Mouse (Mus musculus): ENCODE measurements around the gene BC052040.

Gene BC052040

DNA sequence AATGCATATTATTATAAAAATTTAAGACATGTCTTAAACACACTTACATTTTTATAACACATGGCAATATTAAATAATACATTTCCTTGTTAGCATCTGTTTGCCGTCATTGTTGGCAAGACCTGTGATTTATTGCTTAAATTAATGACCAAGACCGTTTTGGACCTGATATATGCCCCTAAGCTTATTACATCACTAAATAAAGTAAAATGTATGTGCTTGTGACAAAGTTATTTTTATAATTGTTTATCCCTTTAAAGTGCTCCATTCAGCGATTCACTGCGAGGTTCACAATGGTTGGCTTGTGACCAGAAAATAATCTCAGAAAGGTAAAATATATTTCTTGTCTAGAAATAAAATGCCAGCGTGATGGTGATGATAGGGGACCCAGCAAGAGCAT lies 16.8 kb downstream of the BC052040 start:
- in situ Hi-C loops (cut with MboI, MseI), result loop anchor here (25.0 kb wide), 2 partner anchors 936 to 1761 kb away; partner anchors contain the start of genes Arhgap11a, Dph6 and Scg5

DNA sequence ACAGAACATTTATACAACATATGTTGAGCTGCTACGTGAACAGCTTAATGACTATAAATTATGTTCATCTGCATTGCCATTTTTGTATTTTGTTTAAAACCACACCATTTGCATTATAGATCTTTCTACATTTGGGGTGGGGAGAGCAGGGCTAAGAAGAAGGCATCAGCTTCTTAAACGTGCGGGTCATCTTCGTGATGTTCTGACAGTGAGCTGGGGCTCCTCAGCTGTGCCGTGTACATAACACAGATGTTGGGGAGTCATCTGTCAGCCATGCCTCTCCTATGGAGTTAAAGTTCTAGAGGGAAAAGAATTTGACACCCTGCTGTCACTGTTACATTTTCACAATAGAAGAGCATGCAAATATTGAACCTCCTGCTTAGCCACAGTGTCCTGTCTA lies 19.2 kb downstream of the BC052040 start:
- in situ Hi-C loops (cut with MboI, MseI), result no loop called here

DNA sequence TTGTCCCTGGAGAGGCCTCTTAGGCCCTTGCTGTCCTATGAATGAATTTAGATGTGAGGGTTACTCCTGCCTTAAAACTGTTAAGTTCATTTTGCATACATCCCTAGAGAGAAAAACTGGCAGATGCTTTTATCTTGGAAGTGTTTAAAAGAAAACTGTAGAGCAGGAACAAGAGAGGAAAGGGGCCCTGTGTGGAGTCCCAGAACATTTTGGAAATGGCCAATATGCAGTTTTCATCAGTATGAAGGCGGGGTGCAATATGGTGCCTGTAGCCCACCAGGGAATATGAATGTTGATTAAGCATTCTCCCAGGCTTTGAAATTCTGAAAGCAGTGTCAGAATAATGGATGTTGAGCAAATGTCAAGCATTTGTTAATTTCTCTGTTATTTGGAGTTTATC lies 19.8 kb downstream of the BC052040 start:
- in situ Hi-C loops (cut with MboI, MseI), result no loop called here

DNA sequence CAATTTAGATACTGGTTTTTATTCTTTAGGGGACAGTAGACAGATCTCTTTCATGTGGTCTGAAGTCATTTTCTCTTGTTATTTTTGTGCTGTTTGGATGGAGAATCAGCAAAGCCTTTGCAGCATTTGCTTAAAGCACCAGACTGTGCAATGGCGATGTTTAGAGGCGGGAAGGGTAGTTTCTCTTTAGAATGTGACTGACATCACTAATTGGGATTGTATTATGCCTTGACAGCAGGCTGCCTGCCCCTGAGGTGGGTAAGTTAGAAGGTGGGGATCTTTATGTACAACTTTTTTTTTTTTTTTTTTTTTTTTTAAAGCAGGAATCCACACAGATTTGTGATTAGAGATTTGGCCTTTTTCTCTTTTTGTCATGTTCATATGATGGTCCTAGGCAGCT lies 20.6 kb downstream of the BC052040 start:
- in situ Hi-C loops (cut with MboI, MseI), result no loop called here

DNA sequence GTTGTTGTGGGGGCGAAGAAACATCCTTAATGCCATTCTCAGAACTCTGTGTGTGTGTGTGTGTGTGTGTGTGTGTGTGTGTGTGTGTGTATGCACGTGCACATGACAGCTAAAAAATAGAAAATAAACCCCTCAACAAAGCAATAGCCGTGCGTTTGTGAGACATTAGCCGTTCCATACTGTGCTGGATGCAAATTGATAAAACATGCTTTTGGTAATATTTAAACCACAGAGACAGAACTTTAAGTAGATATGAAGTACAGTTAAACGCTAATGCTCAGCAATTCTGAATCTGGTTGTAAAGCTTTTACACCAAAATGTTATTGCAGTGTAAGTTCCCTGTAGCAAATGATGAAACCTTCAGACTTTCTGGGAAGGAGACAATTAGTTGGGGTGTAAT lies 22.6 kb downstream of the BC052040 start:
- in situ Hi-C loops (cut with MboI, MseI), result no loop called here

DNA sequence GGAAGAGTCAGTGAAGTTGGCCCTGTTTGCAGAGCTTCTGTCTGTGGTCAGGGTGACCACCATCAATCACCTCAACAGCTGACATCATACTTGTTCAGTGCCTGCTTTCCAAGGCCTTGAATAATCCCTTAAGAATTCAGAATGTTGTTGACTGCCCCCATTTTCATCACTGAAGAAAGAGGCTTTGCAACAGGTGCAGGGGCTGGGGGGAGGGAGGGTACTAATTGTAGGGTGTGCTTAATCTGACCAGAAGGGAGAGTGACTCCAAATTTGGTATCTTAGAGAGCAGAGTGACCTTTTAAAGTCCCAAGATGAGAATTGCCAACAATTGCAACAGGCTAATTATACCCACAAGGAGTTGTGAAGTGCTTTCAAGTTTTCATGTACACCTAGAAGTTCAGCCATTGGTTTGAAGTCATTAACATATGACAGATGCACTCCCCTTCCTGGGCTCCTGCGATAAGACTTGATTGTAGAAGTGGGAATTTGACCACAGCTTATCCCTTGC lies 24.4 kb downstream of the BC052040 start:
- in situ Hi-C loops (cut with MboI, MseI), result no loop called here

DNA sequence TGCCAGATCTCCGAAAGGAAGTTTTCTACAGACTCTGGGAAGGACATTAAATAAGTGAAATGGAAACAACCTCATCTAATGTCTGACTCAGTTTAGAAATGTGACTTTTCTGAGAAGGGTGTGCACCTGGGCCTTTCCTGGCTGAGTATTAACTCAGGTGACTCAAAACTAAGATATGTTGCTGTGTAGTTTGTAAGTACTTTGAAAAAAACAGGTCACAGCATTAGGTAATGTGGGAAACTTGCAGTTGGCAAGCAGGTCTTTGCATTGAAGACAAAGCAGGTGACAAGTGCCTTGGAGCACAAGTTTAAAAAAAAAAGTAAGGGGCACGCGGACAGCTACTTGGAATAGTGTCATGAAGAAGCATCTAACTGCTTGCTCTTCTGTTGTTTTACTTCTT lies 27.5 kb downstream of the BC052040 start:
- in situ Hi-C loops (cut with MboI, MseI), result no loop called here

DNA sequence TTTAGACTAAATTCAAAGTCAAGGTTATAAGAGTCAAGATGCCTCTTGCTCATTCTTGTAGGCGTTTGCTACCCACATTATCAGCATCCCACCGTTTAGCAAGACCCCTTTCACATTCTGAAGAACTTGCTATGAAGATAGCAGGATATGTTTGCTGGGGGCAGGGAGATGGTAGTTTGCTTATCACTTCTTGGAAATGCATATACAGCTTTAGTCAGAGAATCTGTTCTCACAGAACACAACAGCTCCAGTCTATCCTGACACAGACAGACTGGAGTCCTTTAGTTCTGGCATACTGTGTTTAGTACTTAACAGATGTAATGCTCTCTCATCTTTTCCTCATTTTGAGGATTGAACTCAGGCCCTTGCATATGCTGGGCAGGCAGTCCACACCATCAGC lies 28.6 kb downstream of the BC052040 start:
- in situ Hi-C loops (cut with MboI, MseI), result no loop called here

DNA sequence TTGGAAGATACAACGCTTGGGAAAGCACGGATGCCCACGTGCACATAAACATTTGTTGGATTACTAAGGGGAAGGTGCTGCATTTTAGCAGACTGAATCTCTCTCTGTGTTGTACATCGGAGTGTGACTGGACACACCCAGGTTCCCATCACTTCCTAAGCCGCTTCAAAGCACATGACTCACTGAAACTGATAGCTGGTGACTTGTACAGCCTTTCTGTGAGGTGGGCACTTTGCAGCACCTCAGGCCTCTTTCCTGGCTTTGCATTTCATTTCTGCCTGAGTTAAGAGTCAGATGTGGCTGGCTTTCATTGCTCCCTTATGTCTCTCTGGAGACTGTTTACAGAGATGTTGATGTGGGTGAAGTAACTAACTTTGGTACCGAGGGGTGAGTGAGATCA lies 29.0 kb downstream of the BC052040 start:
- in situ Hi-C loops (cut with MboI, MseI), result no loop called here

DNA sequence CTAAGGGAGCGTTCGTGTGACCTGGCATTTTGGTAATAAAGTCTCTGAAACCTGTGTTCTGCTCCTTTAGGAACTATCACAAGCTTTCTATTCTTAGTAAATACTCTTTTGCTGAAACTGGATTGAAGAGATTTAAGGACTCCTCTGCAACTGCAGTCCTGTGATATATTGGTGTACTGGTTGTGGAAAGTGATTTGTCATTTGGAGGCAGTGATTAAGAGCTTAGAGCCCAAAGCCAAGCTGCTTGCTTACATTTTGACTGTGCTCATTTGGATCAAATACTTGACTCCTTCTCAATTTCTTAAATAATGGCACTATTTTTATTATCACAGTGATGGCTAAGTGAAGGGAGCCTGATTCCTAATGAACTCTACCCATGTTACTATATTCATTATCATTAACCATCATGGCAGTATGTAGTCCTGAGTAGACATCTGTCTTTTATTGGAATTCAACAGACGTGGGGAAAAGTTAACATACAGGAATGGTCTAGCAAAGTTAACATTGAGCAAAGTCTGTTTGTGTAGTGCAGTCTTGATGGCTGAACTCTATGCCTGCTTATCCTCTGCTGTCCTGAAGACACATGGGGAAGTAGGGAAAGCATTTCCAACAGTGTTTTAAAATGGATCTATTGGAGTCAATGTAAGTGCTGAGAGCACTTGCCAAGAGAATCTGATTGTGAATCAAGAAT lies 32.5 kb downstream of the BC052040 start:
- in situ Hi-C loops (cut with MboI, MseI), result no loop called here

DNA sequence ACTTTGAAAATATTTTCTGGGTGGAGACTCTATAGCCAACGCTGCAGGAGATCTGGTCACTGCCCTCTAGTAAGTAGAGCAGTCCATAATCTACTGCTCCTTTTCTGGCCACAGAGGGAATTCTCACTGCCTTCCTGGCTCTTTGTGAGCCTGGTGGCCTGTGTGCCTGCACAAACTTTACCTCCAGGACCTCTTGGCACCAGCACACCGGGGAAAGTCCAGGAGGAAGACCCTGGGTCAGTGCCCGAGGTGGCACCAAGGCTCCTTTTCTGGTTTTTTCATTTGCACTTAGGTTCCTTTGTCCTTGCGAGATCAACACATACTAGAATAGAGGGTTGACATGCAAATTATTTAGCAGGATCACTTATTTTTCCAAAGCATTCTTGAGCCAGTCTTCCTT lies 47.0 kb downstream of the BC052040 start:
- in situ Hi-C loops (cut with MboI, MseI), result no loop called here

DNA sequence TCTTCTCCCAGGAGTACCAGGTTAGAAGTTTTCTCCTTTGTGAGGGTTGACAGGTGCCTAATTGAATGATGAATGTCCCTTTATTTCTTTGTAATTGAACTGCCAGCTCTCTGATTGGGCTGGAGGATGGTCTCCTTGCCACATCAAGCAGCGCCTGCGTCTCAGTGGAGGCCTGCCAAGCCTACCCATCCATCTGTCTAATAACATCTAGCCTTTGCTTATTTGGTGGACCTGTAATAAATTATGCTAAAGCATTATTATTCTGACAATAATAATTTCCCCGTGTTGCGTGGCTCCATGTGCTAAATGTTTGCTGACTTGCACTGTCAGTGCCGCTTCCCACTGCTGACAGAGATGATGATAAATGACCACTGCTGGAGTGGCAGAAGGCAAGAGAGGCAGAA lies 49.5 kb downstream of the BC052040 start:
- in situ Hi-C loops (cut with MboI, MseI), result no loop called here

DNA sequence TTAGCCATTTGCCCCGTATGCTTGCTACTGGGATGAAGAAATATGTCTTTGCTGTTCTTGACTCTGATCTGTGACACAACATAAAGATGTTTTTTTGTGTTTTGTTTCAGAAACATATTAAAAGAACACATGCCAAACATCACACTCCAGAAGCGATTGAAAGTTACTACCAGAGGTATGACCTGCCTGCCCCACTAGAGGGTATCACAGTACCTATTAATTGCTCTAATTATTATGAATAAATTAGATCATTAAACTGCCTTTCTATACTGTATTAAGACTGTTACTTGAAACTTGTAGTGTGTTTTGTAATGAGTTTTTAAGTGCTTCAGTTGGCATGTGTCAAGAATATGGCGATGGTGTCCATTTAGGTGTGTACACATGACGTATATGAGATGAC lies 50.3 kb downstream of the BC052040 start:
- in situ Hi-C loops (cut with MboI, MseI), result no loop called here

DNA sequence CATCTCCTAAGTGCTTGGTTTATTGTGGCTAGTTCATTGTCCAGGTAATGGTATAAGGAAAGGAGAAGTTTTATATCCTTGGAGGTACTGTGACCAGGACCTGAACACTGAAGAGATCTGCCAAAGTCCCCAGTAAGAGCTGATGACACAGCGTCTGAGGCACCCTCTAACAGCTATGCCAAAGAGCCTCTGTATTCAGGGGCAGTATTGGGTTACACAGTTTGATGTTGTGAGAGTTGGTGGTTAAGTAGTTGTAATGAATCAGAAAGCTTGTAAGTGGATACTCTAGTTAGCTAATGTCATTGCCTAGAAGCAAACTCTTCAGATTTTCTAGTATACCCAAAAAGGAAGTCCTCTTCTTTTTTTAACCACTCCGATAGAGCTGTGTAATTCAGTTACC lies 68.7 kb downstream of the BC052040 start:
- in situ Hi-C loops (cut with MboI, MseI), result no loop called here

DNA sequence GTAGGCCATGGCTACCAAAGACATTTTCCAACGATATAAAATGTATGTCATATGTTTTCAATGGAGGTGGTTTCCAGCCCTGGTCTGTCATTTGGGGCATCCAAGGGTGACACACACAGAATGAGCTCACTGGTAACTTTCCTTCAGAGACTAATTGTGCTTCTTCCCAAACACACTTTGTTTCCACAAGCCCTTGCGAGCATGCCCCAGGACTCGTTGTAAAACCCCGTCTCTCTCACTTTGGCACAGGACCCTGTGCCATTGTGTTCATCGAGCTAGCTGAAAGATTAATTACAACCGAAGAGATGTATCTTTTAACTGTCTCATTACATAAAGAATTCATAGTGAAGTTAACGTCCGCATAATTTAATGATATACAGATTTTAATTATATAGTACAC lies 78.2 kb downstream of the BC052040 start:
- in situ Hi-C loops (cut with MboI, MseI), result no loop called here

DNA sequence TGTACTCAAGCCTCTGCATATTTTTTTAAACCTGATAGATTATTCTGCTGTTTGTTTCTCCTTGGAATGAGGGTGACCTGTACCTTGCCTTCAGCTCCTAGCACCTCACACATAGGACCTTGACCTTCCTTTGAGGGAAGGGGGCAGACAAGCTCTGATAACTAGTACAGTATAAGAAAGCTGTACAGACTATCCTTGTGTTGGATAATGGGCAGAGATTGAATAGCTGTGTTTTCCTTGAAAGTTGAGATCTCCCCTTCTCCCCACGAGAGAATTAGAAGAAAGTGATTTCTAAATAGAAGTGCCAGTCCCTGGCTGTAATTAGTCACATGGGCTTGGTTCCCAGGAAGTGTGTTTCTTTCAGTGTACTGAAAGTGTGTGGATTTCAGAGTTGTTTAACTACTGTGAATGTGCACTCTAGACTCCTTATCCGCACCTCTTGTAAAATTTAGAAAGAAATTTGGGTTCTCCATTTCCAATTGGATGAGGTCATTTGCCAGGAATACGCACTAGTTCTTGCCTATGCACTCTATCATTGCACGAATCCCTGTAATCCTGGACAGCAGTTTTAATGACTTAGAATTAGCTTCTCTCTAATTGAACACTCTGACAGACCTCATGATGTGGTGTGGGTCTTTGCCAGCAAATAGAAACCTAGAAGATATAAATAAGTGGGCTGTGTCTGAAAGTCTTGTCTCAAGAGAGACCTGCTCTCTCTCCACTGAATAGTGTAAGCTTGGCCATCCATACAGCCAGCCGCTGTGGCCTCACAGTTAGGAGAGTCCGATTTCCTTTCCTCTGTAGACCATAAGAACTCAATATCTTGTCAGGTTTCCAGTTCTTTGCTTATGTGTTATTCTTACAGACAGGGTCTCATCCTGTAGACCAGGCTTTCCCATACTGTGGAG lies 79.0 kb downstream of the BC052040 start:
- in situ Hi-C loops (cut with MboI, MseI), result no loop called here

DNA sequence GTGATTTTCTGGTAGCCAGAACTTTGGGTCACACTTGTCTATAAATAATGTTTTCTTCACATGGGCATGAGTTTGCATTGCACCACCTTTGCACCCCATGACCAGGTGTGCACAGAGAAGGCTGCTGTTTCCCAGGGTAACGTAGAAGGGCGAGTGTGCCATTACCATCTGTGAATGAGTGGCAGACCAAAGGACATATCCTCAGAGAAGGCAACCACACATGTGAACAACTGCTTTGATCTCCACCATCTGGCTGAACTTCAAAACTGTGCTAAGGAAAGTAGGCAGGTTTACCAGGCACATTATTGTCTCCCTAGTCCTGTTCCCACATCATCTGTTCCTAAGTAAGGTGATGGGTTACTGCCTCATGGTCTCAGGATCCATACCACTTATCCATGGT lies 86.0 kb downstream of the BC052040 start:
- in situ Hi-C loops (cut with MboI, MseI), result no loop called here

DNA sequence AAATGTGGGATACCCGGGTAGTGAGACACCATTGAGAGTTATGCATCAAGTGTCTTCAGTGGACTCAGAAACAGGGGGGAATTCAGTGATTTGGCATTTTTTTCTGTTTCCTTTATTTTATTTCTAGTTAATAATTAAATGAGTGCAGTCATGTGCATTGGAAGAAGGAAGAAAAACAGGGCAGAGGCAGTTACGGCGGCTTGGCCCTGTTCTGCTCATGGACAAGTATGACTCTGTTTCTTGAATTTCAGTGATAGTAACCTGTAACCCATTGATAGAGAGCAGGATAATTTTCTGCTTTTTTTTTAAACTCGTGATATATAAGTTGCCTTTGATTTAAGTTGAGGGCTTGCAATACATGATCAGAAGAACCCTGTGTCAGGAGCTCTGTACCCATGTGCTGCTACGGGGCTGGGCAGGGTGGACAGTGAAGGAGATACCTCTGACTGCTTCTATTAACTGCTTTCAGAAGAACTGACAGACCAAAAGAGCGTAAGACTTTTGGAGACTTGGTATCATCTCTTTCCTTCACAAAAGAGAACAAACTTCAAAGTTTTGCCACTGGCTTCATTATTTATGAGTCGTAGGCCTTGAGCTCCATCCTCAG lies 91.6 kb downstream of the BC052040 start:
- in situ Hi-C loops (cut with MboI, MseI), result no loop called here

DNA sequence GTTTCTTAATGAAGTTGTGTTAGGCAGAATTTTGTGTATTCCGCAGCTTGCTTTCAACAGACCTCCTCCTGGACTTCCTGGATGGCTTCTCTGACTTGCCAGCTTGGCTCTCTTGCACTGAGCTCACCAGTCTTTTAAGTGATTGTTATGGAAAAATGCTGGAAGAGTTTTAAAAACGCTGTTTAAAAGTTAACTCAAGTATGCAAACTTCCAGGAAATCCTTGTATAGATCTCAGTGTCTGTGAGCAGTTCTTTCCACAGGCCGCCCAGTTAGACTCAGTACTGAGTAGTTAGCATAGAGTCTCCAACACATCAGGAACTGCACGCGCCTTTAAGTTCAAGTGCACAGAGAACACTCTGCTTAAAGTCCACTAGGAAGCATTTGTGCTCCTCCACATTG lies 97.3 kb downstream of the BC052040 start:
- in situ Hi-C loops (cut with MboI, MseI), result no loop called here

DNA sequence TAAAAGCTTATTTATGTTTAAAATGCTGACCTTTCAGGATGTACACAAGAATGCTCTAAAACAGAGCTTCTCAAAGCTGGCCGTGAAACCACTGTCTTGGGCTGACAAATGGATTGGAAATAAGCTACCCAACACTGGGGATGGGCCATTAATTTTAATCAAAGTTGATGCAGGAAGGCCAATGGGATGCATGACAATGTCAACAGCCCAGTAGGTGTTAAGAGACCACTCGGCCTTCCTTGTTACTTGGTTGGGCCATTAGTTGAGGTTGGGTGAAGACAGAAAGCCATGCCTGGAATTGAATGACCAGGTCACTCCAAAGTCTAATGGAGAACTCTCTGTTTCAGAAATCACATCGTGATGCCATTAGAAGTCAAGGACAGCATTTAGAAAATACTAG lies 103.7 kb downstream of the BC052040 start:
- in situ Hi-C loops (cut with MboI, MseI), result no loop called here

DNA sequence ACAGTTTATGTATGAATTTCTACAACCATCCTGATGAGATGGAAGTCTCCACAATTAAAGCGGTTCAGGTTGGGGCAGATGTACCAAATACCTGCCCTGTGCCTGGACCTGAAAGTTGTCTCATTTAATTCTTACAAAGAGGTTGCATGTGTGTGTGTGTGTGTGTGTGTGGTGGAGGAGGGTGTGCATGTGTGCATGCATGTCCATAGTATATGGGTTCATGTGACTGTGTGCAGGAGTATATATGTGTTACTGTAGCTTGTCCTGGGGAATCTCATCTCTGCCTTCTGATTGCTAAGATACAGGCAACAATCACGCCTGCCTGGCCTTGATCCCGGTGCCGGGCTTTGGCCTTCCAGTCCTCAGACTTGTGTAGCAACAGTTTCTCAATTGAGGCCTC lies 106.1 kb downstream of the BC052040 start:
- in situ Hi-C loops (cut with MboI, MseI), result no loop called here

DNA sequence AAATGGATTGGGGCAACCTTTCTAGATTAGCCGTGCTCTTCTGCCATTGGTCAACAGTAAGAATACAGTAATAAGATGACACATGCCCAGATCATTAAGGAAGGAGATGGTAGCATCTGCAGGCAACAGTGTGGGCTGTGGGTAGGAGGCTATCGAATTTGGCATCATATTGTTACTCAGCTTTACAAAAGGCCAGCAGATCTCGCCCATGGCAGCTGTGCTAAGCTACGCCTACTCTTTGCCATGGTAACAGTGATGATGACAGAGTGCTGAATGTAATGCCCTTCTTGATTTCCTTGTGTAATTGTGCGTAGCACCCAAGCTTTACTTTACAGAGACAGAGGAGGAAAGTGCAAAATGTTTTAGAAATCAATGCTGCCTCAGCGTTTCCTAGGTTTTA lies 106.8 kb downstream of the BC052040 start:
- in situ Hi-C loops (cut with MboI, MseI), result no loop called here

DNA sequence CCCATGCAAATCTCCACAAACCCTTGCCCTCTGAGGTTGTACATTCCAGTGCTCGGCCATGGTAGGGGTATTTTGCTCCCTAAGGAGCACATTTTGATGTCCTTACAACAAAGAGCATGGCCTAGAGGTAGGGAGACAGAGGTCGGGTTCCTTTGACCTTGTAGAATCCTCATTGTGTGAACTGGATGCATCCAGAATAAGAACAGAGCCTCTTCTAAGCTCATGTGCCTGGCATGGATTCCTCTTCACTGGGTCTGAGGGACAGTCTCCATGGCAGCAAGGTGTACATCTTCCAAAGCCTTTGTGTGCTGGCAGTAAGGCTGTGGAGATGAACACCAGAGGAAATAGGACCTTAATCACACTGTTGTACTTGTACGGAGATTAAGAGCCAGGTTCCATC lies 112.3 kb downstream of the BC052040 start:
- in situ Hi-C loops (cut with MboI, MseI), result no loop called here

All from T-helper 2 cell (primary cell).